Mouse (Mus musculus): ENCODE results near the gene Shroom3.
A peak's percentile ranks its signal among the peaks of the same experiment; 100 is the strongest.
"Not testable (repeated sequence)": the region's sequence is repeated elsewhere in the genome, so short reads cannot be mapped to it uniquely, and the experiment has no call there.

Shroom3 gene

GRCm38 (mm10) chr5:92897766-92898745, 214.8 kb downstream of the Shroom3 start:
- peak; percentile 31 to 51 for DNase-seq

GRCm38 (mm10) chr5:92900470-92900869, 217.2 kb downstream of the Shroom3 start:
- DNase-seq = no peak

GRCm38 (mm10) chr5:92901870-92902269, 218.6 kb downstream of the Shroom3 start:
- no peak for DNase-seq

- no peak for DNase-seq
Observed at GRCm38 (mm10) chr5:92905146-92905545, 221.9 kb downstream of the Shroom3 start.

GRCm38 (mm10) chr5:92905594-92906008, 222.4 kb downstream of the Shroom3 start:
- no peak for DNase-seq

GRCm38 (mm10) chr5:92908227-92908626, 225.0 kb downstream of the Shroom3 start:
- DNase-seq = no peak

GRCm38 (mm10) chr5:92910838-92911237, 227.6 kb downstream of the Shroom3 start:
- no peak for DNase-seq

GRCm38 (mm10) chr5:92915421-92915820, 232.2 kb downstream of the Shroom3 start:
- DNase-seq = no peak

GRCm38 (mm10) chr5:92917755-92918154, 234.5 kb downstream of the Shroom3 start:
- no peak for DNase-seq

GRCm38 (mm10) chr5:92918170-92918569, 234.9 kb downstream of the Shroom3 start:
- no peak for DNase-seq

- no peak for DNase-seq
Observed at GRCm38 (mm10) chr5:92918866-92919265, 235.6 kb downstream of the Shroom3 start.

GRCm38 (mm10) chr5:92919390-92919789, 236.2 kb downstream of the Shroom3 start:
- DNase-seq = no peak

GRCm38 (mm10) chr5:92920984-92921383, 237.7 kb downstream of the Shroom3 start:
- DNase-seq = no peak

GRCm38 (mm10) chr5:92921728-92922127, 238.5 kb downstream of the Shroom3 start:
- no peak for DNase-seq

- not testable (repeated sequence) for DNase-seq
Observed at GRCm38 (mm10) chr5:92922981-92923380, 239.7 kb downstream of the Shroom3 start.

GRCm38 (mm10) chr5:92924851-92925477, 241.7 kb downstream of the Shroom3 start:
- DNase-seq = peak; percentile 9 to 21

GRCm38 (mm10) chr5:92927667-92928066, 244.4 kb downstream of the Shroom3 start:
- no peak for DNase-seq

- no peak for DNase-seq
Observed at GRCm38 (mm10) chr5:92930557-92930956, 247.3 kb downstream of the Shroom3 start.

GRCm38 (mm10) chr5:92931298-92931697, 248.1 kb downstream of the Shroom3 start:
- DNase-seq = no peak

GRCm38 (mm10) chr5:92933010-92933409, 249.8 kb downstream of the Shroom3 start:
- DNase-seq = no peak

- no peak for DNase-seq
Observed at GRCm38 (mm10) chr5:92933599-92934217, 250.5 kb downstream of the Shroom3 start.

- DNase-seq = no peak
Observed at GRCm38 (mm10) chr5:92934269-92934939, 251.2 kb downstream of the Shroom3 start.

GRCm38 (mm10) chr5:92935883-92936282, 252.6 kb downstream of the Shroom3 start:
- DNase-seq = no peak

All from thymus, postnatal 36 days (tissue).